Mouse (Mus musculus) embryonic facial prominence, embryonic 14.5 days (tissue): ENCODE measurements around the gene Epb41l3. TPM values are rescaled to one million over a fixed set of nuclear protein-coding genes. Genes with fewer than 3 reads are reported as not detected.

ENCODE experiments used
- ATAC-seq: fragments of 200-750 bp; cut with Nextera tagmentation; 2 replicates; pipeline ENCODE4 v1.8.0; 2017; ENCODE audit warnings: low read depth, moderate number of reproducible peaks, moderate TSS enrichment
- DNase-seq: peaks from one replicate; pipeline ENCODE4 v3.0.0-alpha.2; 2015; ENCODE audit warnings: low spot score
- H3K27ac ChIP-seq: fragments of 300-500 bp; sonication (generic); replicated peaks from 2 replicates; pipeline ENCODE4 v1.5.1; 2014; ENCODE audit warnings: low read depth, mild to moderate bottlenecking, low read length, moderate library complexity
- H3K27me3 ChIP-seq: fragments of 300-500 bp; sonication (generic); replicated peaks from 2 replicates; pipeline ENCODE4 v1.6.1; 2014; ENCODE audit warnings: low read length; ENCODE audit not compliant: control insufficient read depth, insufficient read depth
- H3K36me3 ChIP-seq: fragments of 300-500 bp; sonication (generic); 2 replicates; pipeline ENCODE4 v1.6.1; 2014; ENCODE audit warnings: low read length, mixed read lengths; ENCODE audit not compliant: control insufficient read depth, insufficient read depth
- H3K4me1 ChIP-seq: fragments of 300-500 bp; sonication (generic); 2 replicates; pipeline ENCODE4 v1.6.1; 2014; ENCODE audit warnings: antibody characterized with exemption, low read length; ENCODE audit not compliant: control insufficient read depth, insufficient read depth
- H3K4me2 ChIP-seq: fragments of 300-500 bp; sonication (generic); 2 replicates; pipeline ENCODE4 v1.6.1; 2014; ENCODE audit warnings: low read depth, mild to moderate bottlenecking, low read length, moderate library complexity, mixed read lengths
- H3K4me3 ChIP-seq: fragments of 300-500 bp; sonication (generic); 2 replicates; pipeline ENCODE4 v1.5.1; 2014; ENCODE audit warnings: low read depth, mild to moderate bottlenecking, low read length
- H3K9ac ChIP-seq: fragments of 300-500 bp; sonication (generic); 2 replicates; pipeline ENCODE4 v1.6.1; 2014; ENCODE audit warnings: low read depth, mild to moderate bottlenecking, low read length, moderate library complexity, mixed read lengths
- H3K9me3 ChIP-seq: fragments of 300-500 bp; sonication (generic); 2 replicates; pipeline ENCODE4 v1.6.1; 2016; ENCODE audit warnings: low read length; ENCODE audit not compliant: control insufficient read depth
- WGBS: fragments of 180-500 bp; shearing (Covaris S2); extraction: QIAGEN DNeasy Blood & Tissue Kit; methylation state at CpG from one replicate; pipeline ENCODE4 v1.1.7; 2014; 5-methylcytosine and 5-hydroxymethylcytosine counted together
- polyA plus RNA-seq: library from polyadenylated mRNA; unstranded; fragments of >200 nt; fragmentation: Nextera tagmentation; extraction: Ambion mirVana; gene quantifications from 2 replicates; pipeline ENCODE4 v1.2.1, GENCODE M21; 2014

Epb41l3 gene
- polyA plus RNA-seq, 1 experiment from 2014 or later, result 127 TPM

- Histone ChIP-seq H3K27ac (no peak overlapping the region), H3K4me3 (no peak overlapping the region), H3K9me3 (no peaks in the 10 kb centered on the region), H3K4me1 (no peaks in the 10 kb centered on the region; the same call in 1 of the 2 replicates), H3K27me3 (no peaks in the 10 kb centered on the region), H3K9ac (no peak overlapping the region), H3K4me2 (no peak overlapping the region), H3K36me3 (peaks cover 19% of the 10 kb centered on the region)
- ATAC-seq (no peak), DNase-seq (no peak)
- WGBS, result 89% methylated on average over 5 of the region's 5 CpGs
Observed at GRCm38 (mm10) chr17:69205282-69205999, 130.0 kb downstream of the Epb41l3 start.

DNA sequence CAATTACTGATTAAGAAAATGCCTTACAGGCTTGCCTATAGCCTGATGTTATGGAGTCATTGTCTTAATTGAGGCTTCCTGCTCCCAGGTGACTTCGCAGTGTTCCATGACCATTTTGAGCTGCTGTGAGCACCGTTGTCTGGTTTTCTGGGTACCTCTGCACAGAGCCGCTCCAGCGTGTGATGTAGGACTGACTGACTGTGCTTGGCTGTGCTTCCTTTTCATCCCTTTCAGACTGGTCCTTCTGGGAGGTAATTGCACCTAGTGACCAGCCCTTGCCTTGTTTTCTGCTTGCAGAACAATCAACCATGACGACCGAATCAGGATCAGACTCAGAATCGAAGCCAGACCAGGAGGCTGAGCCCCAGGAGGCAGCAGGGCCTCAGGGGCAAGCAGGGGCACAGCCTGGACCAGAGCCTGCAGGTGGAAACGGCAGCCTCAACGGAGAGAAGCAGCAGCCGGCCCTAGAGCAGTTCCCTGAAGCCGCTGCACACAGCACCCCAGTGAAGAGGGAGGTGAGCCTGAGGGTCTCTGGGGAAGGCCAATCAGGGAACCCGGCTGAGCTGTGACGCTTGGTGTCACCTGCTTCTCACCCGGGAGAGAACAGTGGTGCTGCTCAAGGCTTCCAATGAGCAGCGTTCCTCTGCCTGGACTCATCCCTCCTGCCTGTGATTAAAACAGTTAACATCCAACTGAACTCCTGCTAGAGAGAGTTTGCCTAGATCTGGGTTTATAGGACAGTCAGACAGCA, 132.3 kb downstream of the Epb41l3 start:
- H3K36me3 ChIP-seq, result peaks cover 28% of the 10 kb centered on the region
- H3K9me3 ChIP-seq, result 0 out of 2 replicates have a peak, but pooled peaks cover 4% of the 10 kb centered on the region
- no peak overlapping the region for H3K4me2 ChIP-seq
- DNase-seq (no peak), ATAC-seq (peak; percentile 78)
- no peak overlapping the region for H3K4me3 ChIP-seq
- H3K4me1 ChIP-seq, result no peaks in the 10 kb centered on the region; the same call in 1 of the 2 replicates
- H3K27ac ChIP-seq, result no peak overlapping the region
- no peak overlapping the region; the same call in 1 of the 2 replicates for H3K9ac ChIP-seq
- 38% methylated on average over 15 of the region's 15 CpGs for WGBS
- no peaks in the 10 kb centered on the region for H3K27me3 ChIP-seq

GRCm38 (mm10) chr17:69211065-69211464, 135.6 kb downstream of the Epb41l3 start:
- H3K9me3 ChIP-seq, result 0 out of 2 replicates have a peak, but pooled peaks cover 4% of the 10 kb centered on the region
- H3K9ac ChIP-seq, result no peak overlapping the region
- no peak overlapping the region for H3K4me3 ChIP-seq
- no peaks in the 10 kb centered on the region for H3K27me3 ChIP-seq
- no peak overlapping the region for H3K4me2 ChIP-seq
- no peak overlapping the region for H3K27ac ChIP-seq
- ATAC-seq (no peak), DNase-seq (no peak)
- H3K4me1 ChIP-seq, result no peaks in the 10 kb centered on the region; the same call in 1 of the 2 replicates
- H3K36me3 ChIP-seq, result peaks cover 53% of the 10 kb centered on the region

DNA sequence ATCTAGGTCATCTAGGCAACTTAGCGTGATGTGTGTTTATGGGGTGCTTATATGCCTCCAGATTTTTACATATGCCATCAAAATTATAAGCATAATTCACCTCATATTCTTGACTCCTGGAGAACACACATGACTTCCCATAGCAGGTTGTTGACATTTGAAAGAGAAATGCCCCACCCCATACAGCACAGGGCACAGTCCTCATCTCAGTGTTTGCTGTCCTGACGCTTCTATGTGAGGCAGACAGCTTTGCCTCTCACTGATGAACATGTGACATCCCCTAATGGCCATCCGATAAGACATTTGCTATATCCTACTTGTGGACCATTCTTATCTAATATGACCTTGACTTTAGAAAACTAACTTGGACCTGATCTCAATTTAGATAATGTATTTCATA, 140.6 kb downstream of the Epb41l3 start:
- no peak overlapping the region for H3K4me2 ChIP-seq
- 0 out of 2 replicates have a peak, but pooled peaks cover under 1% of the 10 kb centered on the region for H3K9me3 ChIP-seq
- H3K4me3 ChIP-seq, result no peak overlapping the region
- H3K9ac ChIP-seq, result no peak overlapping the region
- DNase-seq, result no peak
- H3K4me1 ChIP-seq, result no peaks in the 10 kb centered on the region
- H3K36me3 ChIP-seq, result peaks cover 47% of the 10 kb centered on the region
- H3K27me3 ChIP-seq, result no peaks in the 10 kb centered on the region
- H3K27ac ChIP-seq, result no peak overlapping the region
- no peak for ATAC-seq
- WGBS, result 93% methylated on average over 3 of the region's 3 CpGs

DNA sequence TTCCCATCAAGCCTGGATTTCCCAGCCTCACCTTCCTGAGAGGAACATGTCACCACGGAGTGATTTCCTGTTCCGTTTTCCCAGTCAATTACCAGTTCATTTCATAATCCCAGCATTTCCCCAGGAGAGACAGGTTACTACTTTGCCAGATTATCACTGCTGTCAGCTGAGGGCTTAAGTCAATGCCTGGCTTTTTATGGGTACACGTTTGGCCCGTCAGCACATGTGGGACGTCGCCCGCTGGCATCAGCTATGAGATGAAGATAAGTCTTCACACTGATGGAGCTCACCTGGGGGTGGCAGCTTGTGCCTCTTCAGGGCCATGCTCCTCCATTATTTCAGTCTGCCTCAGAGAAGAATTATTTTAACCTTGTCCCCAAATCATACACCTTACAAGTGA, 145.4 kb downstream of the Epb41l3 start:
- H3K27me3 ChIP-seq, result no peaks in the 10 kb centered on the region
- H3K4me2 ChIP-seq, result no peak overlapping the region
- H3K4me1 ChIP-seq, result no peaks in the 10 kb centered on the region
- DNase-seq (no peak), ATAC-seq (no peak)
- WGBS, result 84% methylated on average over 7 of the region's 7 CpGs
- H3K9me3 ChIP-seq, result no peaks in the 10 kb centered on the region
- H3K4me3 ChIP-seq, result no peak overlapping the region
- H3K9ac ChIP-seq, result no peak overlapping the region
- H3K27ac ChIP-seq, result no peak overlapping the region
- H3K36me3 ChIP-seq, result peaks cover 38% of the 10 kb centered on the region

GRCm38 (mm10) chr17:69221377-69221776, 145.9 kb downstream of the Epb41l3 start:
- ATAC-seq, result no peak
- H3K4me3 ChIP-seq, result no peak overlapping the region
- 77% methylated on average over 6 of the region's 6 CpGs for WGBS
- no peaks in the 10 kb centered on the region for H3K9me3 ChIP-seq
- no peaks in the 10 kb centered on the region; the same call in 1 of the 2 replicates for H3K4me1 ChIP-seq
- no peak overlapping the region for H3K9ac ChIP-seq
- H3K36me3 ChIP-seq, result peaks cover 34% of the 10 kb centered on the region
- no peak overlapping the region for H3K4me2 ChIP-seq
- no peak for DNase-seq
- H3K27ac ChIP-seq, result no peak overlapping the region
- no peaks in the 10 kb centered on the region for H3K27me3 ChIP-seq

DNA sequence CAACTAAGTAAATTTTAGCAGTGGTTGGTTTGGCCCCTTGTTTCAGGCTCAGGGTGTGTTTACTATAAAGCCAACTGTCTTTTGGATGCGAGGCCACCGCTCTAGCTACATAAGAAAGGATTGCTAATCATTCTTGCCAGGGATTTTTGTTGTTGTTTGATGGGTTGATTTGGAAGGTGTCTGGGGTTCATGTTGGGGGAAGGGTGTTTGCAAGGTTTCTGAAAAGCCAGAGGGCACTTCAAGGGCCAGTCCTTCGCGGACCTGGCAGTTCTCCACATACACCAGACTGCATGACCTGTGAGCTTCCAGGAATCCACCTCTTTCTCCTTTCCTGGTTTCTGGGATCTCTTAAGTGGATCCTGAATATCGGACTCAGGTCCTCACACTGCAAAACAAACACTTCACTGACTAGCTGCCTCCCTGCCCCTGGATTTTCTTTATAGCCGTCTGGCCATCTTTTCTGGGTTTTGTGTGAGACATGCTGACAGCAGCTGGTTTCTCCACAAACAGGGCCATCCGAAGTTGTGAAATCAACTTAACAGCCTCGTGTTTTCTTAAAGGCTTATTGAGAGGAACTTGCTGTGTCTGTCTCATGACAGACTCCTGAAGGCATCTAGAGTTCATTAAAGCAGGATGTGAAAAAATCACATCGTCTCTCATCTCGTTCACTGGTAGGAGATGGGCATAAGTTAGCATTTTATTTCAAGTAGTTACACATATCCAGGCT, 146.6 kb downstream of the Epb41l3 start:
- no peaks in the 10 kb centered on the region for H3K9me3 ChIP-seq
- DNase-seq (peak; percentile 54), ATAC-seq (no peak)
- 33% methylated on average over 10 of the region's 10 CpGs for WGBS
- no peak overlapping the region for H3K4me3 ChIP-seq
- H3K27me3 ChIP-seq, result no peaks in the 10 kb centered on the region
- no peak overlapping the region for H3K4me2 ChIP-seq
- H3K27ac ChIP-seq, result no peak overlapping the region
- H3K36me3 ChIP-seq, result peaks cover 34% of the 10 kb centered on the region
- peaks cover 4% of the 10 kb centered on the region for H3K4me1 ChIP-seq
- H3K9ac ChIP-seq, result no peak overlapping the region

GRCm38 (mm10) chr17:69225996-69226395, 150.5 kb downstream of the Epb41l3 start:
- H3K27me3 ChIP-seq, result no peaks in the 10 kb centered on the region
- H3K9me3 ChIP-seq, result no peaks in the 10 kb centered on the region
- H3K27ac ChIP-seq, result no peak overlapping the region
- H3K9ac ChIP-seq, result no peak overlapping the region
- WGBS, result 91% methylated on average over 7 of the region's 7 CpGs
- peaks cover 16% of the 10 kb centered on the region for H3K36me3 ChIP-seq
- DNase-seq, result no peak
- no peak overlapping the region for H3K4me2 ChIP-seq
- H3K4me1 ChIP-seq, result peaks cover 20% of the 10 kb centered on the region
- no peak for ATAC-seq
- H3K4me3 ChIP-seq, result no peak overlapping the region
